Mouse (Mus musculus): Measurements from ENCODE around the gene Nol3. TPM values are rescaled to one million over a fixed set of nuclear protein-coding genes. Genes with fewer than 3 reads are reported as not detected.

Nol3 gene
- total and polyA plus RNA-seq, 3 experiments: 17.3 to 23.0 (median 19.7) TPM

DNA sequence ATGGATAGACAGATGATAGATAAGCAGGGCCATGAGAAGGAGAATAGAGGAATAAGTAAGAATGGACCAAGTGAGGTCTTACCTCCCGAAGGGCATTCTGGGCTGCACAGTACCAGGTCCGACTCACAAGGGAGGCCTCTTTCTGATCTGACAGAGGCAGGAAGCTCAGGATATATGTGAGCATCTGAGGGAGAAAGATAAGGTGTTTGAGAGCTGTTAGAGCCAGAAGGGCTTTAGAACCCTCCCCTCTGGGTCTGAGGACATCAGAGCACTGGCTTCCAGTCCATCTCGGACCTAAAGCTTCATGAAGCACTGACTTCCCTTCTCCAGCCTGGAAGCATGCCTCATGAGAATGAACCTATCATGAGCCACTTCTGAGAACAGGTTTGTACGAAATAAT, 47.2 kb downstream of the Nol3 start:
- Histone ChIP-seq H3K4me3 (no peak overlapping the region), H3K79me2 (replicated peaks; ENCODE audit: control insufficient read depth, insufficient read depth, low read length) (no peaks in the 10 kb centered on the region), H3K4me1 (ENCODE audit: control insufficient read depth, insufficient read depth, low read length) (peaks cover 8% of the 10 kb centered on the region), H3K36me3 (ENCODE audit: control insufficient read depth, insufficient read depth, low read length) (no peaks in the 10 kb centered on the region), H3K27me3 (ENCODE audit: control insufficient read depth, insufficient read depth, low read length) (no peaks in the 10 kb centered on the region), H3K27ac (no peak overlapping the region), H3K9ac (ENCODE audit: low read depth, low read length) (no peak overlapping the region)
- DNase-seq: no peak
- intact Hi-C loops (cut with DNase I): no loop called here
- WGBS: 71% methylated on average over 4 of the region's 4 CpGs
- TF ChIP-seq POLR2A (IDR thresholded peaks at IDR 0.05; ENCODE audit: insufficient read depth, low read depth, low read length) (no peak), EP300 (IDR thresholded peaks at IDR 0.05; ENCODE audit: insufficient read depth, low read depth, low read length) (no peak), CTCF (IDR thresholded peaks at IDR 0.05) (no peak)

DNA sequence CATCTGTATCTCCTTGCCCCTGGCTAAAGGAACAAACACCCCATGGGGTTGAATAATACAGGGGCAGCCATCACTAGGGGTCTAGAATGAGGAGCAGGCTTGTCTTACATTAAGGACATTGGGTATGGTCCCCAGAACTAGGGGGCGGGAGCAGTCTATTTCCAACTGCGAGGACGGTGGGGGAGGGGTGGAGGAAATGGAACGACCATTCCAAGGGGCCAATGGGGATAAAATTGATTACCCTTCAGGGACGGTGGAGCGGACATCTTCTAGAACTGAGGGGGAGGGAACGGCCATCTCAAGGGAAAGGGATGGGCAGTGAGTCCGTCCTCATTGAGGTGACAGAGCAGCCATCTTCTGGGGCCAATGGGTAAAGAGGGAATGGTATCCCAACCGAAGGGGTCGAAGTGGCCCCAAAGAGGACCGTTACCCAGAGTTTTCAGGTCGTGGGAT, 49.7 kb downstream of the Nol3 start:
- Histone ChIP-seq H3K9ac (ENCODE audit: low read depth, low read length) (peak overlapping the region; percentile 77), H3K4me3 (peak overlapping the region; percentile 90), H3K79me2 (replicated peaks; ENCODE audit: control insufficient read depth, insufficient read depth, low read length) (no peaks in the 10 kb centered on the region), H3K36me3 (ENCODE audit: control insufficient read depth, insufficient read depth, low read length) (no peaks in the 10 kb centered on the region), H3K27me3 (ENCODE audit: control insufficient read depth, insufficient read depth, low read length) (no peaks in the 10 kb centered on the region), H3K27ac (peak overlapping the region; percentile 93), H3K4me1 (ENCODE audit: control insufficient read depth, insufficient read depth, low read length) (peaks cover 8% of the 10 kb centered on the region)
- no peak for DNase-seq
- 1% methylated on average over 12 of the region's 12 CpGs for WGBS
- intact Hi-C loops (cut with DNase I): loop anchor here (1.0 to 2.0 kb wide), 2 partner anchors 21 to 28 kb away; partner anchors contain the start of genes E2f4 and Fhod1
- TF ChIP-seq POLR2A (IDR thresholded peaks at IDR 0.05; ENCODE audit: insufficient read depth, low read depth, low read length) (no peak), EP300 (IDR thresholded peaks at IDR 0.05; ENCODE audit: insufficient read depth, low read depth, low read length) (no peak), CTCF (IDR thresholded peaks at IDR 0.05) (no peak)

DNA sequence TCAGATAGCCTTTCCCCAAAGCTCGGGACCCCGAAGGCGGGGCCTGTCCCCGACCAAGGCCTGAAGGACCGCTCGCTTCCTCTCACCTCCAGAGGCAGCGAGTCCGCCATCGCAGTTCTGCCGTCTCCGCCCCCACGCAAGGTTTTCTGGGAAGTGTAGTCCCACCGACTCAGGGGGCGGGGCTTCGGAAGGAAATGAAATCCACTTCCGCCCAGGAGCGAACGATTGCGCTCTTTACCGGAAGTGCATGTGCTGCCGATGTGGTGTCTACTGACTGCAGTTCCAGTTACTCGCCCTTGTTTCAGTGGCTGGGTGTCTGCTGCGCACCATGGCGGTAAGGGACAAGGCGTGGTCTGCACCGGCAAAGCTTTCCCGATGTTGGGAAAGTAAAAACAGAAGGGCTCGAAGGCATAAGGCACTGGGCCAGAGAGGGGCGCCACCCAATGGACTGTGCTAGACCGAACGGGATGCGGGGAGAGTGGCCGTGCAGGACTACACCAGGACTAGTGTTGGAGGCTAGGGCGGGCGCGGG, 50.3 kb downstream of the Nol3 start, which contains the start of the genes Lrrc29 and Tmem208:
TSS of gene Lrrc29 (minus strand) at position 138 of the 532 bp plus-strand sequence.
TSS of gene Tmem208 (plus strand) at position 214 of the 532 bp plus-strand sequence.
- WGBS: 1% methylated on average over 36 of the region's 36 CpGs
- H3K27ac ChIP-seq: peak within 1 kb of the TSS; percentile 93
- peak within 1 kb of the TSS; percentile 90 for H3K4me3 ChIP-seq
- H3K27me3 ChIP-seq (ENCODE audit: control insufficient read depth, insufficient read depth, low read length): no peaks in the 10 kb centered on the region
- H3K4me1 ChIP-seq (ENCODE audit: control insufficient read depth, insufficient read depth, low read length): peaks cover 8% of the 10 kb centered on the region
- H3K36me3 ChIP-seq (ENCODE audit: control insufficient read depth, insufficient read depth, low read length): no peaks in the 10 kb centered on the region
- no peaks in the 10 kb centered on the region for H3K79me2 ChIP-seq (replicated peaks; ENCODE audit: control insufficient read depth, insufficient read depth, low read length)
- DNase-seq: peak; percentile 96 to 98
- TF ChIP-seq CTCF (IDR thresholded peaks at IDR 0.05) (peak; percentile 62), POLR2A (IDR thresholded peaks at IDR 0.05; ENCODE audit: insufficient read depth, low read depth, low read length) (peak; percentile 95), EP300 (IDR thresholded peaks at IDR 0.05; ENCODE audit: insufficient read depth, low read depth, low read length) (peak; percentile 62)
- intact Hi-C loops (cut with DNase I): loop anchor here (1.0 to 2.0 kb wide), 2 partner anchors 21 to 29 kb away; partner anchors contain the start of genes E2f4 and Fhod1
- peak within 1 kb of the TSS; percentile 77 for H3K9ac ChIP-seq (ENCODE audit: low read depth, low read length)

DNA sequence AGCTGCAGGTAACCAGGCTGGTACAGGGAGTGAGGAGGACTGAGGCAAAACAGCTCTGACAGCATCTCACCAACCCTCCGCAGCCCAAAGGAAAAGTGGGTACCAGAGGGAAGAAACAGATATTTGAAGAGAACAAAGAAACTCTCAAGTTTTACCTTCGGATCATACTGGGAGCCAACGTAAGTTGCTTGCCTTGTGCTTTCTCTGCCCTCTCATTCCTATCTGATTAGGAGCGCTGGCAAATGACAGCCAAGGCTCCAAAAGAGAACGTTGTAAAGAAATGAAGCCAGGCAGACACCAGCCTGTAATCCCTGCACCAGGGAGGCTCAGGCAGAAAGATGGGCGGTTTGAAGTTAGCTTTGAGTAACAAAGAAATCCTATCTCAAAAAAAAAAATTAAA, 51.0 kb downstream of the Nol3 start:
- no peaks in the 10 kb centered on the region for H3K36me3 ChIP-seq (ENCODE audit: control insufficient read depth, insufficient read depth, low read length)
- peaks cover 8% of the 10 kb centered on the region for H3K4me1 ChIP-seq (ENCODE audit: control insufficient read depth, insufficient read depth, low read length)
- no peak for DNase-seq
- H3K27ac ChIP-seq: peak overlapping the region; percentile 93
- H3K79me2 ChIP-seq (replicated peaks; ENCODE audit: control insufficient read depth, insufficient read depth, low read length): no peaks in the 10 kb centered on the region
- TF ChIP-seq EP300 (IDR thresholded peaks at IDR 0.05; ENCODE audit: insufficient read depth, low read depth, low read length) (no peak), CTCF (IDR thresholded peaks at IDR 0.05) (no peak), POLR2A (IDR thresholded peaks at IDR 0.05; ENCODE audit: insufficient read depth, low read depth, low read length) (no peak)
- H3K27me3 ChIP-seq (ENCODE audit: control insufficient read depth, insufficient read depth, low read length): no peaks in the 10 kb centered on the region
- WGBS: 21% methylated on average over 6 of the region's 6 CpGs
- peak overlapping the region; percentile 63 for H3K9ac ChIP-seq (ENCODE audit: low read depth, low read length)
- intact Hi-C loops (cut with DNase I): loop anchor here (1.0 to 2.0 kb wide), 2 partner anchors 20 to 30 kb away; partner anchors contain the start of genes E2f4 and Fhod1
- H3K4me3 ChIP-seq: peak overlapping the region; percentile 90

DNA sequence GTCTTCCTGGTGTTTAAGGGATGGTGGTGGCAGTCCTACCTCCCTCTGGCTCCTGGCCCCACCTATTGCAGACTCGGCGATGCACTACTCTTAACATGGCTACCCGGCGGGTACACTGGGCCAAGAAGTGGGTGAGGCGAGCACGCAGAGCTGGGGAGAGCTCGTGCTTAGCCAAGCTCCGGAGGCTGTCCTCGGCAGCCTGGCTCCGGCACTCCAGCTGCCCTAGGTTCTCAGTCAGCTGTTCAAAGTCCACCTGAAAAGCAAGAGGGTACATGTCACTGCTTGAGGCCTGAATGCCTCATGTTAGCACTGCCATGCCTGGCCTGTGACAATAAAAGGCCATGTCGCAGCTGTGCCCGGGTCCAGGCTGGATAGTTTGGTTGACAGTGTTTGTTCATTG, 54.4 kb downstream of the Nol3 start:
- Histone ChIP-seq H3K27ac (no peak overlapping the region), H3K9ac (ENCODE audit: low read depth, low read length) (no peak overlapping the region), H3K4me3 (no peak overlapping the region), H3K36me3 (ENCODE audit: control insufficient read depth, insufficient read depth, low read length) (no peaks in the 10 kb centered on the region), H3K79me2 (replicated peaks; ENCODE audit: control insufficient read depth, insufficient read depth, low read length) (no peaks in the 10 kb centered on the region), H3K4me1 (ENCODE audit: control insufficient read depth, insufficient read depth, low read length) (peaks cover 8% of the 10 kb centered on the region), H3K27me3 (ENCODE audit: control insufficient read depth, insufficient read depth, low read length) (no peaks in the 10 kb centered on the region)
- 93% methylated on average over 12 of the region's 12 CpGs for WGBS
- TF ChIP-seq POLR2A (IDR thresholded peaks at IDR 0.05; ENCODE audit: insufficient read depth, low read depth, low read length) (no peak), EP300 (IDR thresholded peaks at IDR 0.05; ENCODE audit: insufficient read depth, low read depth, low read length) (no peak), CTCF (IDR thresholded peaks at IDR 0.05) (no peak)
- intact Hi-C loops (cut with DNase I): no loop called here
- no peak for DNase-seq

DNA sequence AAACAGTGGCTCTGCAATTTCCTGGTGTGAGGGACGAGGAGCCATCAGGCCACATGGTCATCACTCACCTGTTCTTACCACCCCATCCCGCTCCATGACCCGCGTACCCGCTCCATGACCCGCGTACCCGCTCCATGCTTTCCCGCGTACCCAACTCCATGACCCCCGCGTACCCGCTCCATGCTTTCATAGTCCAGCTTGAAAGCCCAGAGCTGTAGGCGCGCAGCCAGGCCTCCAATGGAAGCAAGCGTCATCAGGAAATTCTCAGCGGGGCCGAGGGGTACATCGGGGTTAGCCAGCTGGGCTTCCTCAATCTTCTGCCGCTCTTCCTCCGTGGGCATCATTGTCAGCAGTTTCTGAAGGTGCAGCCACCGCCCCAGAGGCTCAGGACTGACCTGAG, 55.5 kb downstream of the Nol3 start:
- no peaks in the 10 kb centered on the region for H3K36me3 ChIP-seq (ENCODE audit: control insufficient read depth, insufficient read depth, low read length)
- H3K9ac ChIP-seq (ENCODE audit: low read depth, low read length): no peak overlapping the region
- no peak overlapping the region for H3K4me3 ChIP-seq
- no peak for DNase-seq
- no peaks in the 10 kb centered on the region for H3K27me3 ChIP-seq (ENCODE audit: control insufficient read depth, insufficient read depth, low read length)
- WGBS: 91% methylated on average over 22 of the region's 22 CpGs
- H3K27ac ChIP-seq: no peak overlapping the region
- peaks cover 6% of the 10 kb centered on the region for H3K4me1 ChIP-seq (ENCODE audit: control insufficient read depth, insufficient read depth, low read length)
- TF ChIP-seq POLR2A (IDR thresholded peaks at IDR 0.05; ENCODE audit: insufficient read depth, low read depth, low read length): no peak
- no peak for TF ChIP-seq CTCF (IDR thresholded peaks at IDR 0.05)
- TF ChIP-seq EP300 (IDR thresholded peaks at IDR 0.05; ENCODE audit: insufficient read depth, low read depth, low read length): no peak
- intact Hi-C loops (cut with DNase I): no loop called here
- no peaks in the 10 kb centered on the region for H3K79me2 ChIP-seq (replicated peaks; ENCODE audit: control insufficient read depth, insufficient read depth, low read length)

Small RNA genes lying within 50 kb of the gene (microRNA-seq; reads per million reads assigned to microRNA genes)
- gene Gm27320: 0 reads per million in 2 experiments
- gene Mir328: 2,286 to 2,907 reads per million in 2 experiments

Other genes starting within 250 kb of the Nol3 start
- not detected for gene Ces3a, start 227.5 kb upstream of the Nol3 start, total RNA-seq (2021)
- 0.26 TPM in 1 of 2 replicates, not detected in the other for gene Ces3a, start 227.5 kb upstream of the Nol3 start, polyA plus RNA-seq (2012; rRNA removed)
- not detected for gene Ces3b, start 192.4 kb upstream of the Nol3 start, total RNA-seq (2021)
- 0.32 TPM in 1 of 2 replicates, not detected in the other for gene Ces3b, start 192.4 kb upstream of the Nol3 start, polyA plus RNA-seq (2012; rRNA removed)
- not detected for gene Ces4a, start 144.3 kb upstream of the Nol3 start, total RNA-seq (2021)
- not detected in 2 replicates for gene Ces4a, start 144.3 kb upstream of the Nol3 start, polyA plus RNA-seq (2012; rRNA removed)
- 10 to 100 TPM; 23.1 to 23.8 TPM for gene Cbfb, start 105.5 kb upstream of the Nol3 start, total RNA-seq (2021)
- gene Cbfb, start 105.5 kb upstream of the Nol3 start, polyA plus RNA-seq (2012; rRNA removed): 6.4 and 11.0 TPM in 2 replicates
- gene D230025D16Rik, start 51.0 kb upstream of the Nol3 start, total RNA-seq (2021): 10 to 100 TPM; 19.2 to 20.3 TPM
- 16.5 and 23.7 TPM in 2 replicates for gene D230025D16Rik, start 51.0 kb upstream of the Nol3 start, polyA plus RNA-seq (2012; rRNA removed)
- 1 to 10 TPM; 3.5 to 5.2 TPM for gene B3gnt9, start 21.0 kb upstream of the Nol3 start, total RNA-seq (2021)
- gene B3gnt9, start 21.0 kb upstream of the Nol3 start, polyA plus RNA-seq (2012; rRNA removed): 7.1 and 8.5 TPM in 2 replicates
- gene Tradd, start 11.5 kb upstream of the Nol3 start, total RNA-seq (2021): 1 to 10 TPM; 3.9 to 4.9 TPM
- 4.3 and 4.6 TPM in 2 replicates for gene Tradd, start 11.5 kb upstream of the Nol3 start, polyA plus RNA-seq (2012; rRNA removed)
- 1 to 10 TPM; 1.8 to 2.5 TPM for gene Fbxl8, start 11.5 kb upstream of the Nol3 start, total RNA-seq (2021)
- 3.6 and 4.1 TPM in 2 replicates for gene Fbxl8, start 11.5 kb upstream of the Nol3 start, polyA plus RNA-seq (2012; rRNA removed)
- gene Hsf4, start 6.3 kb upstream of the Nol3 start, total RNA-seq (2021): 1 to 10 TPM; 2.7 to 3.9 TPM
- gene Hsf4, start 6.3 kb upstream of the Nol3 start, polyA plus RNA-seq (2012; rRNA removed): 4.3 and 5.4 TPM in 2 replicates
- 1 to 10 TPM; 1.1 to 1.2 TPM for gene 4931428F04Rik, start 13.7 kb downstream of the Nol3 start, total RNA-seq (2021)
- 2.1 and 3.5 TPM in 2 replicates for gene 4931428F04Rik, start 13.7 kb downstream of the Nol3 start, polyA plus RNA-seq (2012; rRNA removed)
- 1 to 10 TPM; 3.9 to 4.7 TPM for gene Exoc3l, start 20.0 kb downstream of the Nol3 start, total RNA-seq (2021)
- gene Exoc3l, start 20.0 kb downstream of the Nol3 start, polyA plus RNA-seq (2012; rRNA removed): 10.5 and 11.8 TPM in 2 replicates
- 10 to 100 TPM; 21.1 to 21.5 TPM for gene E2f4, start 21.5 kb downstream of the Nol3 start, total RNA-seq (2021)
- 61.8 and 62.8 TPM in 2 replicates for gene E2f4, start 21.5 kb downstream of the Nol3 start, polyA plus RNA-seq (2012; rRNA removed)
- under 1 TPM; 0.70 to 0.73 TPM for gene Elmo3, start 29.5 kb downstream of the Nol3 start, total RNA-seq (2021)
- 2.8 and 3.5 TPM in 2 replicates for gene Elmo3, start 29.5 kb downstream of the Nol3 start, polyA plus RNA-seq (2012; rRNA removed)
- 1 to 10 TPM in 1 of 2 experiments, under 1 TPM in 1; 0.93 to 1.1 TPM for gene Lrrc29, start 50.1 kb downstream of the Nol3 start, total RNA-seq (2021)
- 1.6 and 2.2 TPM in 2 replicates for gene Lrrc29, start 50.1 kb downstream of the Nol3 start, polyA plus RNA-seq (2012; rRNA removed)
- gene Tmem208, start 50.2 kb downstream of the Nol3 start, total RNA-seq (2021): 10 to 100 TPM; 24.1 to 26.6 TPM
- 43.6 and 51.9 TPM in 2 replicates for gene Tmem208, start 50.2 kb downstream of the Nol3 start, polyA plus RNA-seq (2012; rRNA removed)
- 1 to 10 TPM; 4.4 to 6.9 TPM for gene Fhod1, start 71.8 kb downstream of the Nol3 start, total RNA-seq (2021)
- gene Fhod1, start 71.8 kb downstream of the Nol3 start, polyA plus RNA-seq (2012; rRNA removed): 14.2 and 17.3 TPM in 2 replicates
- gene Slc9a5, start 72.7 kb downstream of the Nol3 start, total RNA-seq (2021): under 1 TPM; 0.36 to 0.37 TPM
- gene Slc9a5, start 72.7 kb downstream of the Nol3 start, polyA plus RNA-seq (2012; rRNA removed): 1.7 and 2.1 TPM in 2 replicates
- gene Plekhg4, start 97.1 kb downstream of the Nol3 start, total RNA-seq (2021): under 1 TPM in 1 of 2 experiments, not detected in 1; 0.10 TPM
- gene Plekhg4, start 97.1 kb downstream of the Nol3 start, polyA plus RNA-seq (2012; rRNA removed): 0.20 and 0.29 TPM in 2 replicates
- under 1 TPM; 0.13 to 0.25 TPM for gene Kctd19, start 137.4 kb downstream of the Nol3 start, total RNA-seq (2021)
- 0.08 and 0.15 TPM in 2 replicates for gene Kctd19, start 137.4 kb downstream of the Nol3 start, polyA plus RNA-seq (2012; rRNA removed)
- gene Lrrc36, start 137.4 kb downstream of the Nol3 start, total RNA-seq (2021): under 1 TPM; 0.45 to 0.47 TPM
- gene Lrrc36, start 137.4 kb downstream of the Nol3 start, polyA plus RNA-seq (2012; rRNA removed): 0.67 and 0.94 TPM in 2 replicates
- gene Tppp3, start 195.4 kb downstream of the Nol3 start, total RNA-seq (2021): 10 to 100 TPM; 35.0 to 48.8 TPM
- gene Tppp3, start 195.4 kb downstream of the Nol3 start, polyA plus RNA-seq (2012; rRNA removed): 73.7 and 89.2 TPM in 2 replicates
- 10 to 100 TPM; 13.0 to 13.3 TPM for gene Zdhhc1, start 220.8 kb downstream of the Nol3 start, total RNA-seq (2021)
- gene Zdhhc1, start 220.8 kb downstream of the Nol3 start, polyA plus RNA-seq (2012; rRNA removed): 37.5 and 40.5 TPM in 2 replicates
- under 1 TPM in 1 of 2 experiments, not detected in 1; 0.23 TPM for gene Hsd11b2, start 242.6 kb downstream of the Nol3 start, total RNA-seq (2021)
- 0.08 and 0.32 TPM in 2 replicates for gene Hsd11b2, start 242.6 kb downstream of the Nol3 start, polyA plus RNA-seq (2012; rRNA removed)